Mouse (Mus musculus): ENCODE results near the gene Rbm15b.

- TF ChIP-seq CTCF (IDR thresholded peaks at IDR 0.05; ENCODE audit: low read depth) (no peak), EP300 (optimal IDR thresholded peaks at IDR 0.05) (no peak)
Measured at GRCm38 (mm10) chr9:106890496-106891240, 3.4 kb upstream of the Rbm15b start.

Measured in stomach, postnatal 0 days (tissue).